Mouse (Mus musculus) neural tube, embryonic 11.5 days (tissue): ENCODE measurements around the gene Hdgf. TPM values are rescaled to one million over a fixed set of nuclear protein-coding genes. Genes with fewer than 3 reads are reported as not detected.

Experiments
- ATAC-seq: fragments of 200-750 bp; cut with Nextera tagmentation; 2 replicates; pipeline ENCODE4 v1.8.0; 2017; ENCODE audit warnings: moderate number of reproducible peaks, mild to moderate bottlenecking, moderate TSS enrichment, moderate library complexity; ENCODE audit not compliant: insufficient read depth, low FRiP score, low TSS enrichment
- DNase-seq: peaks from one replicate; pipeline ENCODE4 v3.0.0-alpha.2; 2015; ENCODE audit warnings: low spot score
- H3K27ac ChIP-seq: fragments of 300-500 bp; sonication (generic); 2 replicates; pipeline ENCODE4 v1.5.1; 2014; ENCODE audit warnings: low read depth, mild to moderate bottlenecking, low read length
- H3K27me3 ChIP-seq: fragments of 300-500 bp; sonication (generic); 2 replicates; pipeline ENCODE4 v1.6.1; 2014; ENCODE audit warnings: mild to moderate bottlenecking, low read length, mixed read lengths; ENCODE audit not compliant: control insufficient read depth, insufficient read depth
- H3K36me3 ChIP-seq: fragments of 300-500 bp; sonication (generic); 2 replicates; pipeline ENCODE4 v1.6.1; 2014; ENCODE audit warnings: mild to moderate bottlenecking, low read length, moderate library complexity, mixed read lengths; ENCODE audit not compliant: control insufficient read depth, insufficient read depth
- H3K4me1 ChIP-seq: fragments of 300-500 bp; sonication (generic); 2 replicates; pipeline ENCODE4 v1.6.1; 2014; ENCODE audit warnings: low read length, mixed read lengths; ENCODE audit not compliant: control insufficient read depth, insufficient read depth
- H3K4me2 ChIP-seq: fragments of 300-500 bp; sonication (generic); 2 replicates; pipeline ENCODE4 v1.6.1; 2014; ENCODE audit warnings: low read depth, mild to moderate bottlenecking, moderate library complexity
- H3K4me3 ChIP-seq: fragments of 300-500 bp; sonication (generic); 2 replicates; pipeline ENCODE4 v1.5.1; 2014; ENCODE audit warnings: low read depth, low read length
- H3K9ac ChIP-seq: fragments of 300-500 bp; sonication (generic); 2 replicates; pipeline ENCODE4 v1.6.1; 2014; ENCODE audit warnings: mild to moderate bottlenecking, low read length
- H3K9me3 ChIP-seq: fragments of 300-500 bp; sonication (generic); 2 replicates; pipeline ENCODE4 v1.6.1; 2016; ENCODE audit warnings: low read length; ENCODE audit not compliant: control insufficient read depth
- WGBS: fragments of 180-500 bp; shearing (Covaris S2); extraction: QIAGEN DNeasy Blood & Tissue Kit; methylation state at CpG from one replicate; pipeline ENCODE4 v1.1.7; 2014; 5-methylcytosine and 5-hydroxymethylcytosine counted together
- polyA plus RNA-seq: library from polyadenylated mRNA; unstranded; fragments of >200 nt; fragmentation: Nextera tagmentation; extraction: Ambion mirVana; gene quantifications from 2 replicates; pipeline ENCODE4 v1.2.1, GENCODE M21; 2014

Hdgf gene
- polyA plus RNA-seq, 1 experiment from 2014 or later, result 256 TPM

DNA sequence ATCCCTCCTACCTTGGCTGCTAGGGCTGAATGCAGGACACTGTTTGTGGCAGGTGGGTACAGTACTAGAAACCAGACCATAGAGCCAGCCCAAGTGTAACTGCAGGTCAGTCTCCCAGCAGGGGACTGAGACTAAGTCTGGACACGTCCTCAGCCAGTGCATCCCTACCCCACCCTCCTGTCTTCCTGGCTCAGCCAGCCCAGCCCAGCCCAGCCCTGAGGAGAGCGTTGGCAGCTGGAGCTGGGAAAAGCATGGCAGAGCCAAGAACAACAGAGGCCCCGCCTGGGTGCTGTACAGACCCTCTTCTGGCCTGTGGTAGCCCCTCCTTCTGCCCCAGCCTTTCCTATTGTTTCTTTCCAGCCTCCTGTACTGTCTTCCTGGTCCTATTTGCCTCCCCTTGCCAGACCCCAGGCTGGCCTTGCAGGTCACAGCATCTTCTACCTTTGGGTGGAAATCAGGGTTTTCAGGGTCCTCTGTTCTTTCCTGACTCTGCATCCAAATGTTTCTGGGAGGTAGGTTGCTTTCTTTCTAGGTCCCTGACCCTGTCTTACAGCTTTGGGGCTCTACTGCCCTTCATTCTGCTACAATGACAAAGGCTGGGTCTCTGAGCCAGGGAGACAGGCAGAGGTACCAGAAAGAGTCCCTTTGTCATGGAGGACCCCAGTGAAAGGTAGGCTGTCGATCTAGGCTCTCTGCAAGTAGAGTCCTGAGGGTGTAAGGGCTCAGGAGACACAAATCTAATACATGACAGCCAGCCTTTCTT, 38.9 kb downstream of the Hdgf start:
- H3K27me3 ChIP-seq, result no peaks in the 10 kb centered on the region
- 13% methylated on average over 4 of the region's 4 CpGs for WGBS
- peaks cover 15% of the 10 kb centered on the region for H3K36me3 ChIP-seq
- peak overlapping the region; percentile 24; the same call in 1 of the 2 replicates for H3K9ac ChIP-seq
- peaks cover 44% of the 10 kb centered on the region for H3K4me1 ChIP-seq
- no peaks in the 10 kb centered on the region for H3K9me3 ChIP-seq
- DNase-seq (peak; percentile 27), ATAC-seq (0 out of 2 replicates have a peak, but pooled peaks have one; percentile 24)
- no peak overlapping the region for H3K4me2 ChIP-seq
- peak overlapping the region; percentile 74 for H3K27ac ChIP-seq
- no peak overlapping the region for H3K4me3 ChIP-seq

DNA sequence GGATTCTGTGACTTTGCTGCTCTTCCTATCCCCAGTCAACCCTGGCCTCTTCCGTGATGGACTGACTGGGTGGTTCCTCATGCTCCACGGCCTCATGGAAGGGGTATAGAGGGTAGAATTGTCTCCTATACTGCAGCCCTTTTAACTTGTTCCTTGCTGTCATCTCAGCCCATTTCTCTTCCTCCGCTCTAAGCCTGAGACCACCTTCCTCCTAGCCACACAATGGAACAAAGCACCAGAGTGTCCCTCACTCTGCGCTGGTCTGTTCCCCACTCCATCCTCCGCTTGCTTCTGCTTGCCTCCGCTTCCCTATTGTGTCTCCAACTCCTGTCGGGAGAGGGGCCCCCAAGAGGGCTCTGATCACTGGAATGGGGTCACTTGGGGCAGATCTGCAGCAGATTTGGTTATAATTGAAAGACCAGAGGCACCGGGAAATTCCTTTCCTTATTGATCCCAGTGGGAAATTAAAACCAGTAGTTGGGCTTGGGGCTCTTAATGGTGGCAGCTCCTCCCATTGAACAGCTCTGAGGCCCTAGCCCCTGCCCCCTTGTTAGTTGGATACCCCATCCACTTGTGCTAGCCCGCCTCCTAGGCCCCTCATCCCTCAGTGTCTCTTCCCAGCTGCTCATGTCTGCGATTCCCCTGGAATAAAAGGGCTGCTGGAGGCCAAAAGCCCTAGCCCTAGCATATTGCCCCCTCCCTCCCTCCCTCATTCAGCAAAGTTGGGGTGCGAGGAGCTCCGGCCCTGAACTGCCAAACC, 39.8 kb downstream of the Hdgf start:
- 5% methylated on average over 12 of the region's 12 CpGs for WGBS
- Histone ChIP-seq H3K9me3 (no peaks in the 10 kb centered on the region), H3K27me3 (no peaks in the 10 kb centered on the region), H3K4me3 (no peak overlapping the region), H3K9ac (peak overlapping the region; percentile 12), H3K4me1 (peaks cover 53% of the 10 kb centered on the region), H3K4me2 (no peak overlapping the region), H3K27ac (peak overlapping the region; percentile 77), H3K36me3 (peaks cover 11% of the 10 kb centered on the region)
- DNase-seq, result peak; percentile 60
- no peak for ATAC-seq

- H3K27ac ChIP-seq, result peak overlapping the region; percentile 77
- H3K27me3 ChIP-seq, result no peaks in the 10 kb centered on the region
- WGBS, result 0% methylated on average over 1 of the region's 1 CpGs
- ATAC-seq, result no peak
- peak overlapping the region; percentile 12 for H3K9ac ChIP-seq
- peak; percentile 24 for DNase-seq
- peaks cover 57% of the 10 kb centered on the region for H3K4me1 ChIP-seq
- H3K4me3 ChIP-seq, result no peak overlapping the region
- peaks cover 7% of the 10 kb centered on the region for H3K36me3 ChIP-seq
- H3K9me3 ChIP-seq, result no peaks in the 10 kb centered on the region
- peak overlapping the region; percentile 86; the same call in 1 of the 2 replicates for H3K4me2 ChIP-seq
Observed at GRCm38 (mm10) chr3:87946541-87946860, 40.4 kb downstream of the Hdgf start.

DNA sequence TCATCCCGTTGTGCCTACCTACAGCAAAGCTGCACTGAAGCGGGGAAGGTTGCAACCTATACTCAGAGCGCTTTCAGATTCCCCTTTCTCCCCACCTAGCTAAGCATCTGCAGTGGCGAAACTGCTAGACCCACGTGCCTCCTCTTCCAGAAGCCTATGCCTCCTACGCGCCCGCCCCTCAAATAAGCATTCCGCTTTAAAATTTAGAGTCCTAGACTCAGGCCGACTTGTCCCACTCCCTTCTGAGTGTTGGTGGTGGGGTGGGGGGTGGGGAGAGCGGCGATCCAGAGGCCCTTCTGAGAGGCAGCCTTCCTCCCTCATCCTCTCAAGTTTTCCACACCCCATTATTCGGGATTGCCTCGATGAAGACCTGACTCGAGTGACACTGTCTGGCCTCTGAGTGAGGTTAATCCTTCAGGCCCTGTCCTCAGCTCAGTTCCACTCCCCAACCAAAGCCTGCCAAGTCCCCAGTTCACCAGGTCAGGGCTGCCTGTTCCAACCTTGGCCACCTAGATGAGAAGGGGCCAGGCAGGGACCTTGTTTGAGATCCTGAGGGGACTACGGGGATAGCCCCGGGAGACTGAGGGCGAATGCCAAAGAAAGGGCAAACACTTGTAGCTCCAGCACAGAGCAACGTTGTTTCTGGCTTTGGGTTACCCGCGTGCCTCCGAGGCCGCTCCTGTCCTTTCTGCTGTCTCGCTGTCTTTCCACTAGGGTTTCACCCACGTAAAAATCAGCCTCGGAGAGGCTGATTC, 41.1 kb downstream of the Hdgf start:
- H3K36me3 ChIP-seq, result peaks cover 4% of the 10 kb centered on the region
- no peaks in the 10 kb centered on the region for H3K27me3 ChIP-seq
- H3K4me1 ChIP-seq, result peaks cover 64% of the 10 kb centered on the region
- ATAC-seq (no peak), DNase-seq (peak; percentile 58)
- H3K9ac ChIP-seq, result peak overlapping the region; percentile 51
- peak overlapping the region; percentile 77 for H3K27ac ChIP-seq
- H3K9me3 ChIP-seq, result no peaks in the 10 kb centered on the region
- peak overlapping the region; percentile 70 for H3K4me3 ChIP-seq
- peak overlapping the region; percentile 86 for H3K4me2 ChIP-seq
- under 1% methylated on average over 26 of the region's 26 CpGs for WGBS

GRCm38 (mm10) chr3:87947811-87948199, 41.7 kb downstream of the Hdgf start:
- H3K27me3 ChIP-seq, result no peaks in the 10 kb centered on the region
- peak overlapping the region; percentile 70 for H3K4me3 ChIP-seq
- H3K4me1 ChIP-seq, result peaks cover 69% of the 10 kb centered on the region
- H3K4me2 ChIP-seq, result peak overlapping the region; percentile 86
- WGBS, result 0% methylated on average over 13 of the region's 17 CpGs
- peak overlapping the region; percentile 77 for H3K27ac ChIP-seq
- peak overlapping the region; percentile 51 for H3K9ac ChIP-seq
- H3K9me3 ChIP-seq, result no peaks in the 10 kb centered on the region
- DNase-seq (peak; percentile 81), ATAC-seq (peak; percentile 33; the same call in 1 of the 2 replicates)
- no peaks in the 10 kb centered on the region; the same call in none of the 2 replicates for H3K36me3 ChIP-seq

GRCm38 (mm10) chr3:87948378-87949265, 42.5 kb downstream of the Hdgf start, which contains the start of gene Crabp2:
Gene Crabp2 (plus strand): TSS chr3:87948666.
- peak within 1 kb of the TSS; percentile 86 for H3K4me2 ChIP-seq
- H3K27me3 ChIP-seq, result no peaks in the 10 kb centered on the region
- DNase-seq (peak; percentile 80), ATAC-seq (peak; percentile 43; the same call in 1 of the 2 replicates)
- peaks cover 72% of the 10 kb centered on the region for H3K4me1 ChIP-seq
- no peaks in the 10 kb centered on the region for H3K36me3 ChIP-seq
- peak within 1 kb of the TSS; percentile 70 for H3K4me3 ChIP-seq
- under 1% methylated on average over 35 of the region's 35 CpGs for WGBS
- no peaks in the 10 kb centered on the region for H3K9me3 ChIP-seq
- peak within 1 kb of the TSS; percentile 77 for H3K27ac ChIP-seq
- peak within 1 kb of the TSS; percentile 51 for H3K9ac ChIP-seq

DNA sequence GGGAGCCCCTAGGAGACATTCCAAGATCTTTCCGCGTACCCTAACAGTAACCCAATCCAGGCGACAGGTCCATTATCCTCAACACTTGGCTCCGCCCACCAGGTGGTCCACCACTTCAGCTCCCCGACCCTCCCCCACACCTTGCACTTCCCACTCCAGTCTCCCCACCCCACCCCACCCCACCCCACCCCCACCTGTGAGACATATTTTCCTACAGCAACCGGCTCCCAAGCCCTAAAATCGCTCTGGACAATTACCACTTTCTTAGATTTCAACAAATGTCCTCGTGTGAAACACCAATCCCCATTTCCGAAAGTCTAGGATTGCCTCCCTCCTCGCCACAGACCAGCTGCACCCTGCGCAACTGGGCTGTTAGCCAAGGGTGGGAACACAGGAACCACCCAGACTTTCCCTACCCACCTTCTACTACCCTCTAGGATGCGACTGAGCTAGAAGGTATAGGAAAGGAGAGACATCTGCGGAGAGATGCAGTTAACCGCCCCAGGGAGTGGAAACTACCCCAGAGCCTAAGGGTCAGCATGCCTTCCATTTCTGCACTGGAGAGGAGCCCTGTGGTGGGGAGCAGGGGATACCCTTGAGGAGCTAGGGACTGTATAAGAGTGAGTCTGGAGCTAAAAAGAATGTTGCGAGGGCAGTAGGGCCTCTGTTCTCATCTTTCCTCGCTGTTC, 43.3 kb downstream of the Hdgf start:
- peak overlapping the region; percentile 70 for H3K4me3 ChIP-seq
- peaks cover 70% of the 10 kb centered on the region for H3K4me1 ChIP-seq
- peak overlapping the region; percentile 44 for H3K9ac ChIP-seq
- no peaks in the 10 kb centered on the region for H3K27me3 ChIP-seq
- peaks cover 3% of the 10 kb centered on the region; the same call in 1 of the 2 replicates for H3K36me3 ChIP-seq
- ATAC-seq, result no peak
- peak; percentile 57 for DNase-seq
- H3K4me2 ChIP-seq, result peak overlapping the region; percentile 86
- H3K9me3 ChIP-seq, result no peaks in the 10 kb centered on the region
- peak overlapping the region; percentile 77 for H3K27ac ChIP-seq
- WGBS, result 2% methylated on average over 16 of the region's 16 CpGs
